Mouse (Mus musculus): Measurements from ENCODE around the gene Tspan14. TPM values are rescaled to one million over a fixed set of nuclear protein-coding genes. Genes with fewer than 3 reads are reported as not detected.
A peak's percentile ranks its signal among the peaks of the same experiment; 100 is the strongest.

Gene Tspan14
- 22.0 and 22.9 TPM in 2 replicates for polyA plus RNA-seq (2012; rRNA removed)
- 25.4 and 28.5 TPM in 2 replicates for polyA plus RNA-seq (2014; fragmentation: Nextera tagmentation; extraction: Ambion mirVana)

GRCm38 (mm10) chr14:40966392-40966861, at the start of gene Tspan14:
Gene Tspan14 (minus strand): TSS chr14:40966807.
- peak within 1 kb of the TSS; percentile 86 for H3K4me2 ChIP-seq (ENCODE audit: low read depth)
- peak within 1 kb of the TSS; percentile 71 to 79 for H3K4me3 ChIP-seq (ENCODE audit: insufficient read depth in 1 of 2, low read depth in 2 of 2, low read length in 2 of 2)
- no peaks in the 10 kb centered on the region for H3K9me3 ChIP-seq (ENCODE audit: control insufficient read depth, low read length)
- peak; percentile 50 for ATAC-seq (ENCODE audit: insufficient read depth)
- WGBS (ENCODE audit: insufficient replicate concordance) = under 1% methylated on average over 50 of the region's 54 CpGs
- no peaks in the 10 kb centered on the region for H3K36me3 ChIP-seq (replicated peaks; ENCODE audit: control insufficient read depth, insufficient read depth, low read depth)
- H3K4me1 ChIP-seq (replicated peaks; ENCODE audit: control insufficient read depth in 2 of 2, insufficient read depth in 2 of 2, low read length in 1 of 2) = peaks cover 44 to 50% of the 10 kb centered on the region in 2 experiments
- no peak for DNase-seq (ENCODE audit: low read depth in 3 of 3, low spot score in 3 of 3)
- H3K27ac ChIP-seq = peak within 1 kb of the TSS; percentile 74
- peak within 1 kb of the TSS; percentile 68 for H3K9ac ChIP-seq (replicated peaks)
- no peaks in the 10 kb centered on the region for H3K27me3 ChIP-seq (ENCODE audit: control insufficient read depth, insufficient read depth, low read length)
- TF ChIP-seq EP300 (IDR thresholded peaks at IDR 0.05; ENCODE audit: low read depth) (no peak), CTCF (IDR thresholded peaks at IDR 0.05; ENCODE audit: low read depth) (no peak)

- Histone ChIP-seq H3K36me3 (replicated peaks; ENCODE audit: control insufficient read depth, insufficient read depth, low read depth) (no peaks in the 10 kb centered on the region), H3K4me2 (ENCODE audit: low read depth) (peak overlapping the region; percentile 88; the same call in 1 of the 2 replicates), H3K4me3 (ENCODE audit: insufficient read depth in 1 of 2, low read depth in 2 of 2, low read length in 2 of 2) (no peak overlapping the region), H3K9ac (replicated peaks) (no peak overlapping the region), H3K27me3 (ENCODE audit: control insufficient read depth, insufficient read depth, low read length) (no peaks in the 10 kb centered on the region; the same call in 1 of the 2 replicates), H3K4me1 (replicated peaks; ENCODE audit: control insufficient read depth in 2 of 2, insufficient read depth in 2 of 2, low read length in 1 of 2) (peaks cover 19 to 35% of the 10 kb centered on the region in 2 experiments), H3K27ac (no peak overlapping the region), H3K9me3 (ENCODE audit: control insufficient read depth, low read length) (no peaks in the 10 kb centered on the region)
- no peak for TF ChIP-seq CTCF (IDR thresholded peaks at IDR 0.05; ENCODE audit: low read depth)
- TF ChIP-seq EP300 (IDR thresholded peaks at IDR 0.05; ENCODE audit: low read depth) = no peak
- ATAC-seq (ENCODE audit: insufficient read depth) (no peak), DNase-seq (ENCODE audit: low read depth in 3 of 3, low spot score in 3 of 3) (no peak)
- 39% methylated on average over 5 of the region's 5 CpGs for WGBS (ENCODE audit: insufficient replicate concordance)
Measured at GRCm38 (mm10) chr14:41014701-41015240, 48.2 kb upstream of the Tspan14 start.

- no peaks in the 10 kb centered on the region for H3K9me3 ChIP-seq (ENCODE audit: control insufficient read depth, low read length)
- DNase-seq (ENCODE audit: low read depth in 3 of 3, low spot score in 3 of 3) (peak; percentile 78 to 84 (median 80)), ATAC-seq (ENCODE audit: insufficient read depth) (peak; percentile 91)
- peak within 1 kb of the TSS; percentile 45 for H3K27ac ChIP-seq
- no peaks in the 10 kb centered on the region for H3K36me3 ChIP-seq (replicated peaks; ENCODE audit: control insufficient read depth, insufficient read depth, low read depth)
- peak within 1 kb of the TSS; percentile 60 to 82 for H3K4me3 ChIP-seq (ENCODE audit: insufficient read depth in 1 of 2, low read depth in 2 of 2, low read length in 2 of 2)
- H3K27me3 ChIP-seq (ENCODE audit: control insufficient read depth, insufficient read depth, low read length) = no peaks in the 10 kb centered on the region; the same call in 1 of the 2 replicates
- peak within 1 kb of the TSS; percentile 65 for H3K9ac ChIP-seq (replicated peaks)
- no peak for TF ChIP-seq EP300 (IDR thresholded peaks at IDR 0.05; ENCODE audit: low read depth)
- no peak for TF ChIP-seq CTCF (IDR thresholded peaks at IDR 0.05; ENCODE audit: low read depth)
- H3K4me2 ChIP-seq (ENCODE audit: low read depth) = peak within 1 kb of the TSS; percentile 88
- peaks cover 20 to 43% of the 10 kb centered on the region in 2 experiments for H3K4me1 ChIP-seq (replicated peaks; ENCODE audit: control insufficient read depth in 2 of 2, insufficient read depth in 2 of 2, low read length in 1 of 2)
- WGBS (ENCODE audit: insufficient replicate concordance) = 6% methylated on average over 32 of the region's 32 CpGs
Measured at GRCm38 (mm10) chr14:41013630-41014613, 47.3 kb upstream of the Tspan14 start, which contains the start of gene Fam213a. Gene Fam213a (minus strand): TSS chr14:41013788.

GRCm38 (mm10) chr14:41013143-41013542, 46.5 kb upstream of the Tspan14 start:
- H3K9ac ChIP-seq (replicated peaks) = peak overlapping the region; percentile 65
- DNase-seq (ENCODE audit: low read depth in 3 of 3, low spot score in 3 of 3) (no peak), ATAC-seq (ENCODE audit: insufficient read depth) (peak; percentile 10; the same call in 1 of the 2 replicates)
- no peaks in the 10 kb centered on the region; the same call in 1 of the 2 replicates for H3K27me3 ChIP-seq (ENCODE audit: control insufficient read depth, insufficient read depth, low read length)
- WGBS (ENCODE audit: insufficient replicate concordance) = 3% methylated on average over 9 of the region's 9 CpGs
- no peaks in the 10 kb centered on the region for H3K36me3 ChIP-seq (replicated peaks; ENCODE audit: control insufficient read depth, insufficient read depth, low read depth)
- TF ChIP-seq CTCF (IDR thresholded peaks at IDR 0.05; ENCODE audit: low read depth) (no peak), EP300 (IDR thresholded peaks at IDR 0.05; ENCODE audit: low read depth) (no peak)
- peak overlapping the region; percentile 88 for H3K4me2 ChIP-seq (ENCODE audit: low read depth)
- H3K4me1 ChIP-seq (replicated peaks; ENCODE audit: control insufficient read depth in 2 of 2, insufficient read depth in 2 of 2, low read length in 1 of 2) = peaks cover 27 to 51% of the 10 kb centered on the region in 2 experiments
- H3K9me3 ChIP-seq (ENCODE audit: control insufficient read depth, low read length) = no peaks in the 10 kb centered on the region
- H3K27ac ChIP-seq = peak overlapping the region; percentile 4
- H3K4me3 ChIP-seq (ENCODE audit: insufficient read depth in 1 of 2, low read depth in 2 of 2, low read length in 2 of 2) = peak overlapping the region; percentile 60 to 82
